Mouse (Mus musculus) liver, postnatal 0 days (tissue): ENCODE results near the gene Smarca4. TPM values are rescaled to one million over a fixed set of nuclear protein-coding genes. Genes with fewer than 3 reads are reported as not detected.
A peak's percentile ranks its signal among the peaks of the same experiment; 100 is the strongest.

ENCODE experiments used
- ATAC-seq: fragments of 200-750 bp; cut with Nextera tagmentation; 2 replicates; pipeline ENCODE4 v1.8.0; 2017; ENCODE audit warnings: mild to moderate bottlenecking, moderate library complexity
- DNase-seq: peaks from one replicate; pipeline ENCODE4 v3.0.0-alpha.2; 2016
- H3K27ac ChIP-seq: fragments of 300-500 bp; sonication (generic); 2 replicates; pipeline ENCODE4 v1.5.1; 2014; ENCODE audit warnings: antibody characterized with exemption, moderate library complexity, mild to moderate bottlenecking, low read depth
- H3K27me3 ChIP-seq: fragments of 300-500 bp; sonication (generic); 2 replicates; pipeline ENCODE4 v1.6.1; 2014; ENCODE audit warnings: low read length, control low read depth, mixed read lengths; ENCODE audit not compliant: insufficient read depth
- H3K36me3 ChIP-seq: fragments of 300-500 bp; sonication (generic); replicated peaks from 2 replicates; pipeline ENCODE4 v1.6.1; 2014; ENCODE audit warnings: mild to moderate bottlenecking, control low read depth, low read length, moderate library complexity, mixed read lengths; ENCODE audit not compliant: insufficient read depth
- H3K4me1 ChIP-seq: fragments of 300-500 bp; sonication (generic); 2 replicates; pipeline ENCODE4 v1.6.1; 2014; ENCODE audit warnings: antibody characterized with exemption, mild to moderate bottlenecking, control low read depth; ENCODE audit not compliant: insufficient read depth
- H3K4me2 ChIP-seq: fragments of 300-500 bp; sonication (generic); 2 replicates; pipeline ENCODE4 v1.6.1; 2014; ENCODE audit warnings: low read depth, mild to moderate bottlenecking, low read length, moderate library complexity, mixed read lengths
- H3K4me3 ChIP-seq: fragments of 300-500 bp; sonication (generic); 2 replicates; pipeline ENCODE4 v1.5.1; 2014; ENCODE audit warnings: low read depth, low read length
- H3K9ac ChIP-seq: fragments of 300-500 bp; sonication (generic); replicated peaks from 2 replicates; pipeline ENCODE4 v1.6.1; 2014; ENCODE audit warnings: mild to moderate bottlenecking, moderate library complexity
- H3K9me3 ChIP-seq: fragments of 300-500 bp; sonication (generic); 2 replicates; pipeline ENCODE4 v1.6.1; 2016; ENCODE audit warnings: mild to moderate bottlenecking, control low read depth, low read length, mixed read lengths
- CTCF ChIP-seq: sonication (generic); IDR thresholded peaks from 2 replicates; pipeline ENCODE4 v1.5.1; 2016; ENCODE audit warnings: antibody characterized with exemption, low read depth
- EP300 ChIP-seq: IDR thresholded peaks from 2 replicates; pipeline ENCODE4 v1.6.1; 2016; ENCODE audit warnings: antibody characterized with exemption, low read depth, mild to moderate bottlenecking
- WGBS: fragments of 180-500 bp; shearing (Covaris S2); extraction: QIAGEN DNeasy Blood & Tissue Kit; methylation state at CpG from one replicate; pipeline ENCODE4 v1.1.7; 2014; ENCODE audit not compliant: insufficient replicate concordance; 5-methylcytosine and 5-hydroxymethylcytosine counted together
- polyA plus RNA-seq: library from polyadenylated mRNA; unstranded; fragments of >200 nt; fragmentation: Nextera tagmentation; extraction: Ambion mirVana; gene quantifications from 2 replicates; pipeline ENCODE4 v1.2.1, GENCODE M21; 2015

Smarca4 gene
- polyA plus RNA-seq, 1 experiment from 2014 or later, result 14.3 TPM

GRCm38 (mm10) chr9:21668946-21669345 is 53.0 kb downstream of the Smarca4 start:
- H3K4me3 ChIP-seq, result no peak overlapping the region
- DNase-seq (no peak), ATAC-seq (no peak)
- H3K27ac ChIP-seq, result no peak overlapping the region
- H3K4me1 ChIP-seq, result no peaks in the 10 kb centered on the region
- 90% methylated on average over 7 of the region's 7 CpGs for WGBS
- H3K36me3 ChIP-seq, result peaks cover 98% of the 10 kb centered on the region
- H3K9ac ChIP-seq, result no peak overlapping the region
- TF ChIP-seq CTCF (no peak), EP300 (no peak)
- no peaks in the 10 kb centered on the region for H3K27me3 ChIP-seq
- H3K9me3 ChIP-seq, result no peaks in the 10 kb centered on the region
- no peak overlapping the region for H3K4me2 ChIP-seq

GRCm38 (mm10) chr9:21670354-21670753 is 54.4 kb downstream of the Smarca4 start:
- DNase-seq (no peak), ATAC-seq (no peak)
- H3K27ac ChIP-seq, result no peak overlapping the region
- H3K4me2 ChIP-seq, result no peak overlapping the region
- no peaks in the 10 kb centered on the region for H3K27me3 ChIP-seq
- H3K9ac ChIP-seq, result no peak overlapping the region
- TF ChIP-seq CTCF (no peak), EP300 (no peak)
- peaks cover 99% of the 10 kb centered on the region for H3K36me3 ChIP-seq
- no peak overlapping the region for H3K4me3 ChIP-seq
- WGBS, result 82% methylated on average over 6 of the region's 6 CpGs
- H3K9me3 ChIP-seq, result no peaks in the 10 kb centered on the region
- H3K4me1 ChIP-seq, result no peaks in the 10 kb centered on the region

GRCm38 (mm10) chr9:21671753-21672152 is 55.8 kb downstream of the Smarca4 start:
- H3K27me3 ChIP-seq, result no peaks in the 10 kb centered on the region
- no peak overlapping the region for H3K4me3 ChIP-seq
- H3K9ac ChIP-seq, result no peak overlapping the region
- WGBS, result 94% methylated on average over 5 of the region's 5 CpGs
- ATAC-seq, result no peak
- H3K4me1 ChIP-seq, result no peaks in the 10 kb centered on the region
- no peaks in the 10 kb centered on the region for H3K9me3 ChIP-seq
- no peak overlapping the region for H3K27ac ChIP-seq
- no peak for DNase-seq
- no peak overlapping the region for H3K4me2 ChIP-seq
- no peak for TF ChIP-seq CTCF
- TF ChIP-seq EP300, result no peak
- H3K36me3 ChIP-seq, result peaks cover 99% of the 10 kb centered on the region

- Histone ChIP-seq H3K9ac (no peak overlapping the region), H3K36me3 (peaks cover 83% of the 10 kb centered on the region), H3K4me2 (no peak overlapping the region), H3K27ac (no peak overlapping the region), H3K4me3 (no peak overlapping the region), H3K9me3 (no peaks in the 10 kb centered on the region), H3K27me3 (no peaks in the 10 kb centered on the region), H3K4me1 (no peaks in the 10 kb centered on the region)
- TF ChIP-seq CTCF (no peak), EP300 (no peak)
- 94% methylated on average over 17 of the region's 17 CpGs for WGBS
- ATAC-seq (no peak), DNase-seq (no peak)
Measured at GRCm38 (mm10) chr9:21677706-21678105, 61.7 kb downstream of the Smarca4 start.

GRCm38 (mm10) chr9:21680448-21680847 is 64.5 kb downstream of the Smarca4 start:
- H3K27me3 ChIP-seq, result no peaks in the 10 kb centered on the region
- DNase-seq, result no peak
- no peak for TF ChIP-seq CTCF
- TF ChIP-seq EP300, result no peak
- H3K9ac ChIP-seq, result no peak overlapping the region
- ATAC-seq, result no peak
- 83% methylated on average over 4 of the region's 4 CpGs for WGBS
- peaks cover 83% of the 10 kb centered on the region for H3K36me3 ChIP-seq
- H3K4me1 ChIP-seq, result no peaks in the 10 kb centered on the region
- no peak overlapping the region for H3K4me3 ChIP-seq
- H3K27ac ChIP-seq, result no peak overlapping the region
- H3K9me3 ChIP-seq, result no peaks in the 10 kb centered on the region
- H3K4me2 ChIP-seq, result no peak overlapping the region

GRCm38 (mm10) chr9:21682827-21683226 is 66.9 kb downstream of the Smarca4 start:
- no peaks in the 10 kb centered on the region for H3K27me3 ChIP-seq
- no peak for ATAC-seq
- no peak overlapping the region for H3K4me2 ChIP-seq
- no peak overlapping the region for H3K27ac ChIP-seq
- no peak for DNase-seq
- H3K9me3 ChIP-seq, result no peaks in the 10 kb centered on the region
- H3K4me1 ChIP-seq, result no peaks in the 10 kb centered on the region
- H3K36me3 ChIP-seq, result peaks cover 85% of the 10 kb centered on the region
- 81% methylated on average over 4 of the region's 4 CpGs for WGBS
- H3K9ac ChIP-seq, result no peak overlapping the region
- TF ChIP-seq CTCF (peak; percentile 55), EP300 (no peak)
- H3K4me3 ChIP-seq, result no peak overlapping the region

GRCm38 (mm10) chr9:21683897-21684296 is 67.9 kb downstream of the Smarca4 start:
- Histone ChIP-seq H3K4me3 (no peak overlapping the region), H3K4me2 (no peak overlapping the region), H3K27ac (no peak overlapping the region), H3K36me3 (peaks cover 81% of the 10 kb centered on the region), H3K9me3 (no peaks in the 10 kb centered on the region), H3K9ac (no peak overlapping the region), H3K27me3 (no peaks in the 10 kb centered on the region), H3K4me1 (no peaks in the 10 kb centered on the region)
- ATAC-seq (no peak), DNase-seq (no peak)
- 82% methylated on average over 3 of the region's 3 CpGs for WGBS
- TF ChIP-seq EP300, result no peak
- no peak for TF ChIP-seq CTCF
